18 mouse cellular contexts compared by ENCODE assay signal in genomic region chr11:79273757-79274156, GRCm38 (mm10). TPM values are rescaled to one million over a fixed set of nuclear protein-coding genes. Genes with fewer than 3 reads are reported as not detected.
"Had no signal": no experiment of that assay in that cellular context is flagged by ENCODE, and none has a peak within 500 bp of the region (broad histone marks: within the 10 kb centered on the region; RNA-seq: fewer than 3 reads in every experiment).

No protein-coding gene starts in this region.

- H3K36me3 ChIP-seq: kidney, embryonic 15.5 days; limb, embryonic 13.5 days; liver, embryonic 13.5 days; midbrain, embryonic 13.5 days had no signal

- H3K4me1 ChIP-seq: midbrain, embryonic 13.5 days had no signal

- H3K27me3 ChIP-seq: kidney, embryonic 15.5 days; limb, embryonic 13.5 days; liver, embryonic 13.5 days; midbrain, embryonic 13.5 days had no signal

- ATAC-seq: inflammation-experienced regulatory T-cells, adult 6 months; midbrain, embryonic 13.5 days had no signal

- H3K4me2 ChIP-seq: kidney, embryonic 15.5 days; limb, embryonic 13.5 days; liver, embryonic 13.5 days; midbrain, embryonic 13.5 days had no signal

- DNase-seq: kidney, adult 2 months; kidney, postnatal 14 days; left cerebral cortex, postnatal 4 days; liver, embryonic 13.5 days; lung, adult 18-20 months; lung, postnatal 36 days; spleen, adult 18-20 months; thymus, adult 2 months; thymus, postnatal 25 days had no signal

- H3K9me3 ChIP-seq: kidney, embryonic 15.5 days; limb, embryonic 13.5 days; liver, embryonic 13.5 days; midbrain, embryonic 13.5 days had no signal

- H3K4me3 ChIP-seq: kidney, embryonic 15.5 days; limb, embryonic 13.5 days; liver, embryonic 13.5 days; midbrain, embryonic 13.5 days had no signal

- H3K9ac ChIP-seq: kidney, embryonic 15.5 days; limb, embryonic 13.5 days; liver, embryonic 13.5 days; midbrain, embryonic 13.5 days had no signal

- H3K27ac ChIP-seq: kidney, embryonic 15.5 days; limb, embryonic 13.5 days; liver, embryonic 13.5 days; midbrain, embryonic 13.5 days had no signal

RNA-seq across cellular contexts. Expression of gene Gm9964, which starts 22.9 kb away (rescaled TPM):
- total RNA-seq: megakaryocyte progenitor cell, adult 5-6 weeks; midbrain, postnatal 0 days had no signal
- polyA plus RNA-seq: inflammation-experienced regulatory T-cells, adult 6 months; kidney, adult 2 months; kidney, embryonic 15.5 days; large intestine, adult 2 months; limb, embryonic 13.5 days; liver, embryonic 13.5 days; lung, embryonic 16.5 days; midbrain, embryonic 13.5 days; thymus, adult 2 months; urinary bladder, adult 2 months had no signal
